Mouse (Mus musculus) neural tube, embryonic 14.5 days (tissue): ENCODE results near the gene Med25. TPM values are rescaled to one million over a fixed set of nuclear protein-coding genes. Genes with fewer than 3 reads are reported as not detected.

ENCODE experiments used
- ATAC-seq: fragments of 200-750 bp; cut with Nextera tagmentation; 2 replicates; pipeline ENCODE4 v1.8.0; 2017; ENCODE audit warnings: low read depth, mild to moderate bottlenecking, moderate TSS enrichment, moderate library complexity
- H3K27ac ChIP-seq: fragments of 300-500 bp; sonication (generic); 2 replicates; pipeline ENCODE4 v1.5.1; 2014; ENCODE audit warnings: low read depth, mild to moderate bottlenecking, control low read depth, low read length, moderate library complexity, mixed read lengths
- H3K27me3 ChIP-seq: fragments of 300-500 bp; sonication (generic); 2 replicates; pipeline ENCODE4 v1.6.1; 2014; ENCODE audit warnings: low read length; ENCODE audit not compliant: control insufficient read depth, insufficient read depth
- H3K36me3 ChIP-seq: fragments of 300-500 bp; sonication (generic); 2 replicates; pipeline ENCODE4 v1.6.1; 2014; ENCODE audit warnings: low read length, mixed read lengths; ENCODE audit not compliant: control insufficient read depth, insufficient read depth
- H3K4me1 ChIP-seq: fragments of 300-500 bp; sonication (generic); 2 replicates; pipeline ENCODE4 v1.6.1; 2014; ENCODE audit warnings: low read length; ENCODE audit not compliant: control insufficient read depth, insufficient read depth
- H3K4me2 ChIP-seq: fragments of 300-500 bp; sonication (generic); 2 replicates; pipeline ENCODE4 v1.6.1; 2014; ENCODE audit warnings: mild to moderate bottlenecking, low read depth, low read length, control low read depth
- H3K4me3 ChIP-seq: fragments of 300-500 bp; sonication (generic); 2 replicates; pipeline ENCODE4 v1.5.1; 2014; ENCODE audit warnings: low read depth, low read length, control low read depth, mixed read lengths
- H3K9ac ChIP-seq: fragments of 300-500 bp; sonication (generic); replicated peaks from 2 replicates; pipeline ENCODE4 v1.6.1; 2014; ENCODE audit warnings: low read depth, mild to moderate bottlenecking, control low read depth, low read length, mixed read lengths
- H3K9me3 ChIP-seq: fragments of 300-500 bp; sonication (generic); 2 replicates; pipeline ENCODE4 v1.6.1; 2016; ENCODE audit warnings: low read length; ENCODE audit not compliant: control insufficient read depth
- WGBS: fragments of 180-500 bp; shearing (Covaris S2); extraction: QIAGEN DNeasy Blood & Tissue Kit; methylation state at CpG from one replicate; pipeline ENCODE4 v1.1.7; 2014; 5-methylcytosine and 5-hydroxymethylcytosine counted together
- polyA plus RNA-seq: library from polyadenylated mRNA; unstranded; fragments of >200 nt; fragmentation: Nextera tagmentation; extraction: Ambion mirVana; gene quantifications from 2 replicates; pipeline ENCODE4 v1.2.1, GENCODE M21; 2014

Med25 gene
- polyA plus RNA-seq, 1 experiment from 2014 or later, result 85.7 TPM

DNA sequence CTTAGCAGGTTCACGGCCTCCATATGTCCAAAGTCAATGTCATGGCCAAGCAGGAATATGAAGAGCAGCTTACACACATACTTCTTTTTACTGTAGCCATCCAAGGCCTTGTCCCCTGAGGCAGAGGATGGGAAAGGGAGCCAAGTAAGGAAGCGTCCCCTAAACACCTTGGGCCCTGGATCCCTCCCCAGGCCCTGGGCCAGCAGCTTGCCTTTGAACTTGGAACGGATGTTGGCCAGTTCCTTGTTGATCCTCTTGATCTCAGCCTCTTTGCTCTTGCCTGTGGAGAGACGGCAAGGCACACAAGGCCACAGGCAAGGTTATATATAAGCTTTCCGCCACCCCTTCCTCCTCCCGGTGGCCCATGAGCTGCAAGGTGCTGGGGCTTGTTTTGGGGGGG lies 23.7 kb upstream of the Med25 start:
- H3K9me3 ChIP-seq, result no peaks in the 10 kb centered on the region
- WGBS, result 84% methylated on average over 6 of the region's 6 CpGs
- no peak overlapping the region for H3K4me2 ChIP-seq
- ATAC-seq, result no peak
- H3K9ac ChIP-seq, result no peak overlapping the region
- H3K4me1 ChIP-seq, result no peaks in the 10 kb centered on the region
- H3K27ac ChIP-seq, result no peak overlapping the region
- no peaks in the 10 kb centered on the region for H3K27me3 ChIP-seq
- H3K4me3 ChIP-seq, result no peak overlapping the region
- H3K36me3 ChIP-seq, result peaks cover 29% of the 10 kb centered on the region

DNA sequence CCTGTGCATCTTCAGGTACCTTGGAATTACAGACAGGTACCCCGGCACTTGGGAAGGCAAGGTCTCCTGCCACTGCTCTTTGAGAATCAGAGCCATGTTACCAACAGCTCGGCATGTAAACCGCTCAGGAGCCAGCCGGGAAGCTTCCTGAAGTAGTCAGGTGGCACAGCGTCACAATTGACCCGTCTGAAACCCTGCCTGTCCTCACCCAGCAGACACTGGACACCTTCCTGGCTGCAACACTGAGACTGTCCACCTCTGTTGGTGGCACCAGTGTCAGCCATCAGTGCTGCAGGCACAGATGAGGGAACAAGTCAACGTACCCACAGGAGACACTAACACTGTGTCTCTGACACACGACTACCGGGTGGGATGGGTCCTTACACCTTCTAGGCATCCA lies 22.8 kb upstream of the Med25 start:
- H3K4me2 ChIP-seq, result no peak overlapping the region
- peaks cover 32% of the 10 kb centered on the region for H3K36me3 ChIP-seq
- H3K4me3 ChIP-seq, result no peak overlapping the region
- H3K4me1 ChIP-seq, result no peaks in the 10 kb centered on the region
- 97% methylated on average over 9 of the region's 9 CpGs for WGBS
- no peaks in the 10 kb centered on the region for H3K27me3 ChIP-seq
- no peak overlapping the region for H3K9ac ChIP-seq
- no peaks in the 10 kb centered on the region for H3K9me3 ChIP-seq
- no peak overlapping the region for H3K27ac ChIP-seq
- ATAC-seq, result no peak

DNA sequence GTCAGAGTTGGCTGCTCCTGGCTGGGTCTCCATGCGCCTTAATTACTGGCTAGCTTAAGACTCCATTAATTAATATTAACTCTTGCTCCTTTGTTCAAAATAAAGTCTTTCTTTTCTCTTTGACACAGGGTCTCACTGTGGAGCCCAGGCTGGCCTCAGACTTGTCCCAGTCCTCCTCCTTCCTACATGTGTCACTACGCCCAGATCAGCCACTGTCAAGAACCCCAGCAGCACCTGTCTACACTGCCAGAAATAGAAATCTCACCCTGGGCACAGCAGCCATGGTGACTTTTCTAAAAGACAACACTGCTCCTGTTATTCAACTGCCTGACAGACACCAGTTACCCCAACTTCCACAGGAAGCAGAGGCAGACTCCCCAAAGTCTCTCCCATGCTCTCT lies 21.9 kb upstream of the Med25 start:
- Histone ChIP-seq H3K4me2 (no peak overlapping the region), H3K36me3 (peaks cover 36% of the 10 kb centered on the region), H3K27me3 (no peaks in the 10 kb centered on the region), H3K9me3 (no peaks in the 10 kb centered on the region), H3K27ac (no peak overlapping the region), H3K9ac (no peak overlapping the region), H3K4me3 (no peak overlapping the region), H3K4me1 (no peaks in the 10 kb centered on the region)
- WGBS, result 96% methylated on average over 2 of the region's 2 CpGs
- no peak for ATAC-seq

DNA sequence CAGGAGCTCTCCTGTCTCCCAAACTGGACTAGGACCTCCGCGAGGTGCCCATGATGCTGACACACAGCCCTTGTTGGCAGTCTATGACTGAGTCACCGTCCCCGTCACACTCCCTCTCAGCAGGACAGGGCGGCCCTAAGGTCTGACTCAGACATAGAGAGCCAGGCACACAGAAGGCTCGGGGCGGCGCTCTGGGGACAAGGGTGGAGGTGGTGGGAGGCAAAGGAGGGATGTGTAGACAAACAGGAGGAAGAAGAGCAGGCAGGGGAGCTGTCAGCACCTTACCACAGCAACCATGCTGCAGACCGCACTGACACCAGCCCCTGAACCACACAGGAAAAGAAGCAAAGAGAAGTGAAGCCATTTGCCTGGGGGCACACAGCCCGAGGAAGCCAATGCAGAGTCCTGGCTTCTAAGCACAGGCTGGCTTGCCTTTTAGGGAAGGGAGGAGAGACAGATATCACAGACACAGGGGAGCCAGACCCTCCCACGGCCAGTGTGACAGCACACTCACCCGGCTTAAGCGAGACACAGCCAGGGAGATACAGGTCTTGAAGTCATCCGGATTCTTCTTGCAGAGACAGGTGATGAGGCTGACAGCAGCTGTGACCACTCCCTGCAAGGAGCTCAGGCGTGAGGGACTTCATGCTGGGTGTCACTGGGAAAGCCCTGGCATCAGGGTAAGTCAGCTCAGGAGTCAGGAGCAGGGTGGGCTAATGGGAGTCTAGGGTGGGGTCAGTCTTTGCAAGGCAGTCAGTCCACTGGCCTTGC lies 16.4 kb upstream of the Med25 start:
- Histone ChIP-seq H3K4me1 (no peaks in the 10 kb centered on the region), H3K9ac (no peak overlapping the region), H3K27ac (no peak overlapping the region), H3K27me3 (no peaks in the 10 kb centered on the region), H3K36me3 (peaks cover 65% of the 10 kb centered on the region), H3K4me2 (no peak overlapping the region), H3K4me3 (no peak overlapping the region), H3K9me3 (no peaks in the 10 kb centered on the region)
- whole genome bisulfite sequencing, result 92% methylated on average over 15 of the region's 15 CpGs
- no peak for ATAC-seq

DNA sequence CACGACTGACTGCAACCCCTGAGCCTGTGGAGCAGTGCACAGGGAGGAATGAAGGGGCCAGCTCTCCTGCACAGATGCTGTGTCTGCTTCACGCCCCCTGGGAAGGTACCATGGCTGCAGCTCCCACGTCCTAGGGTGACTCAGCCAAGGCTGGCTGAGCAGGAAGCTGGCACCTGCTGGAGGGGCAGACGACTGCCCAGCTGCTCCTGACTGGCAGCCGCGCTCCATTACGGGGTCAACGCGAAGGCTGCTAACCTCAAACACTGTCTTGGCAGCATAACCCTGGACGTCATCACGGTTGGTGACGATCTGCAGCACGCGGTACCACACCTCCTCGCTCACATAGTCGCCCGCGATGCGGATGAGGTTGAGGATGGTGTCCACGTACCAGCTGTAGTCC lies 12.9 kb upstream of the Med25 start:
- H3K27me3 ChIP-seq, result no peaks in the 10 kb centered on the region
- H3K27ac ChIP-seq, result no peak overlapping the region
- no peaks in the 10 kb centered on the region for H3K9me3 ChIP-seq
- no peaks in the 10 kb centered on the region for H3K4me1 ChIP-seq
- no peak overlapping the region for H3K9ac ChIP-seq
- ATAC-seq, result no peak
- H3K4me2 ChIP-seq, result no peak overlapping the region
- no peak overlapping the region for H3K4me3 ChIP-seq
- WGBS, result 93% methylated on average over 20 of the region's 20 CpGs
- peaks cover 74% of the 10 kb centered on the region for H3K36me3 ChIP-seq

DNA sequence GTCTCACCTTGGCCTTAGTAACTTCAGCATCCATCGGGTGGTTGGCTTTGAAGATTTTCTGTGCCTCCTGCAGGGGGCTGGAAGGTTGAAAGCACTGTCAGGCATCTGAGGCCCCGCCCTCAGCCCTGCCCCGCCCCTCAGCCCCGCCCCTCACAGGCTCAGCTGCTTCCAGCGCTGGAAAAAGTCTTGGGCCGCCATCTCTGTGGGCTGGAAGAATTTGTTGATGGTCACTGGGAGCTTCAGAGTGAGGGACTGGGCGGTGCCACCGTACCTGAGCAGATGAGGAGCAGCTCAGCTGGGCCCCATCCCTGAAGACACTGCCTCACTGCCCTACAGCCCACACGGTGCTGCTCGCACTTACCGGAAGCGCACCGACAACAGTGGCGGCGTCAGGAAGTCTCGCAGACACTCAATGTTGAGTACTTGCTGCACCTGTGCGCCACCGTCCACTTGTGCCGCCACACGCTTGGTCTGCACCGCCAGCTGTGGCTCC lies 8.8 kb upstream of the Med25 start:
- WGBS, result 20% methylated on average over 21 of the region's 21 CpGs
- no peak overlapping the region for H3K4me2 ChIP-seq
- H3K4me3 ChIP-seq, result no peak overlapping the region
- peaks cover 51% of the 10 kb centered on the region for H3K36me3 ChIP-seq
- no peaks in the 10 kb centered on the region for H3K27me3 ChIP-seq
- no peak overlapping the region for H3K27ac ChIP-seq
- no peak overlapping the region for H3K9ac ChIP-seq
- no peak for ATAC-seq
- H3K9me3 ChIP-seq, result no peaks in the 10 kb centered on the region
- peaks cover 12% of the 10 kb centered on the region for H3K4me1 ChIP-seq

DNA sequence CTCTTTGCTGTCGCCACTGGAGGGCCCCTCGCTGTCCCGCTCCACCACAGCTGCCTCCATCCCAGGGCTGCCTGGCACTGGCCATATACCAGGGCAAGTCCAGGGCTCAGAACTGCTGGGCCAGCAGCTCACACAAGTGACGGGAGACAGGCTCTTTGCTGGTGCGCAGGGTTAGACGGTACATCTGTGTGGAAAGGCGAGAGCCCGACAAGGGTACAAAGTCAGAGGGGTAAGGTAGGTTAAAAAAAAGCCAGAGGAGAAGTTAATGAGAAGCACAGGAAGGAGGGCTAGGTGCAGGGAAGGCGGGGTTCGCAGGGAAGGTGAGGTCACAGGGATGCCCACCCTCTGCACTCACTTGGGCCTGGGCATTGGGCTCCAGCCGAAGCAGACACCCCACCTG lies 8.1 kb upstream of the Med25 start:
- Histone ChIP-seq H3K27ac (no peak overlapping the region), H3K4me2 (no peak overlapping the region), H3K4me1 (peaks cover 12% of the 10 kb centered on the region), H3K9me3 (no peaks in the 10 kb centered on the region), H3K9ac (no peak overlapping the region), H3K27me3 (no peaks in the 10 kb centered on the region), H3K4me3 (no peak overlapping the region), H3K36me3 (peaks cover 45% of the 10 kb centered on the region)
- 91% methylated on average over 11 of the region's 11 CpGs for WGBS
- ATAC-seq, result no peak

DNA sequence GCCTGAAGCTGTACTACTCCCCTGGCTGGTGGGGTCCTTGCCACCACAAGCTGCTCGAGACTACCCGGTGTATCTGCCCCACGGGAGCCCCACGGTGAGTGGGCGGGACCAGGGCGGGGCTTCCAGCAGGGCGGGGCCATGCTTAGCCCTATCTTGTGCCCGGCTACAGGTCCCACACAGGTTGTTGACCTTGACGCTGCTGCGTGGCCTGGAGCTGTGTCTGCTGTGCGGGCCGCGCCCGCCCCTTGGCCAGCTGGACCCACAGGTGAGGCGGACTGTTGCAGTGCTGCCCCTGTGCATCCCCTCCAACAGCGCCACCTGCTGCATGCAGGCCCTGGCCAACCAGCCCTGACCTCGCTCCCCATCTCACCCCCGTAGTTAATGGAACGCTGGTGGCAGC lies 6.1 kb upstream of the Med25 start:
- Histone ChIP-seq H3K9me3 (no peaks in the 10 kb centered on the region), H3K4me1 (peaks cover 18% of the 10 kb centered on the region), H3K4me2 (no peak overlapping the region), H3K27me3 (no peaks in the 10 kb centered on the region), H3K4me3 (no peak overlapping the region), H3K9ac (no peak overlapping the region), H3K36me3 (peaks cover 26% of the 10 kb centered on the region), H3K27ac (no peak overlapping the region)
- no peak for ATAC-seq
- WGBS, result 36% methylated on average over 19 of the region's 19 CpGs

DNA sequence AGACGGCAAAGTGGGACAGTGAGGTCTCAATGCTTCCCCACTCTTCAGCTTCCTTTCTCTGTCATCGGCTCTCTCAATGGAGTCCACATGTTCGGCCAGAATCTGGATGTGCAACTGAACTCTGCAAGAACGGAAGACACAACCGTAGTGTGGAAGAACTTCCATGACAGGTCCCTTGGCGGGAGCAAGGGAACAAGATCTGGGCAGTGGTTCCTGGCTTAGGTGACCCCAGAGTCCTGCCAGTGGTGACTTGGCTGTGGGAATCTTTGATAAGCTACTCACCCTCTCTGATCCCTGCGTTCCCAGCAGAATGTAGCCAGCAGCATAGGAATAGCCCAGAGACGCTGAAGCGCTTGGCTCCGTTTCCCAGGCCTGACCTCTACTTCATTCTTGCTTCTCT lies 4.0 kb upstream of the Med25 start:
- peak overlapping the region; percentile 42 for H3K4me3 ChIP-seq
- H3K9ac ChIP-seq, result peak overlapping the region; percentile 54
- no peaks in the 10 kb centered on the region for H3K27me3 ChIP-seq
- H3K9me3 ChIP-seq, result no peaks in the 10 kb centered on the region
- H3K4me2 ChIP-seq, result peak overlapping the region; percentile 69
- H3K36me3 ChIP-seq, result peaks cover 15% of the 10 kb centered on the region
- H3K27ac ChIP-seq, result peak overlapping the region; percentile 84
- peaks cover 27% of the 10 kb centered on the region for H3K4me1 ChIP-seq
- 35% methylated on average over 10 of the region's 10 CpGs for WGBS
- no peak for ATAC-seq
